Mouse (Mus musculus) liver, adult 2 months (tissue): ENCODE data around the gene Coa6.

Experiments used
- CTCF ChIP-seq: fragments of 200-500 bp; IDR thresholded peaks from 2 replicates; pipeline ENCODE4 v1.5.1; 2011; ENCODE audit warnings: low read depth, low read length, control low read depth
- POLR2A ChIP-seq: fragments of 200-500 bp; IDR thresholded peaks from 2 replicates; pipeline ENCODE4 v1.6.1; 2011; ENCODE audit warnings: low read length, control low read depth; ENCODE audit not compliant: insufficient read depth; ENCODE audit errors: extremely low read depth

GRCm38 (mm10) chr8:126395917-126396316, 26.4 kb upstream of the Coa6 start:
- TF ChIP-seq POLR2A (no peak), CTCF (no peak)
